Mouse (Mus musculus) left cerebral cortex, postnatal 14 days (tissue): ENCODE results near the gene Szrd1. TPM values are rescaled to one million over a fixed set of nuclear protein-coding genes. Genes with fewer than 3 reads are reported as not detected.
A peak's percentile ranks its signal among the peaks of the same experiment; 100 is the strongest.

Source experiments
- DNase-seq, 2 experiments: peaks; one replicate each; pipeline ENCODE4 v3.0.0; 2021 to 2022; ENCODE audit warnings: low spot score in 2 of 2, mixed read lengths in 1 of 2
- intact Hi-C: fragments of 180-260 bp; cut with DNase I; formaldehyde crosslinking; loops from one replicate; pipeline ENCODE4 v1.15.1; 2025
- total RNA-seq, 2 experiments: library from RNA; stranded (reverse); gene quantifications; 2 replicates each; pipeline ENCODE4 v1.2.3; 2021

The Szrd1 gene
- total RNA-seq, 2 experiments from 2014 or later = 43.8 to 48.6 TPM

- intact Hi-C loops = loop anchor here (5.0 kb wide), 1 partner anchor 39 kb away; no protein-coding TSS in a partner anchor
- DNase-seq = peak; percentile 95 to 96
These were observed 61.7 kb downstream of the Szrd1 start, which contains the start of gene Necap2 for GRCm38 (mm10) chr4:141077681-141078509. TSS of gene Necap2 (minus strand) at chr4:141078357.

GRCm38 (mm10) chr4:141076761-141077506 is 62.6 kb downstream of the Szrd1 start:
- intact Hi-C loops = loop anchor here (5.0 kb wide), 1 partner anchor 40 kb away; no protein-coding TSS in a partner anchor
- DNase-seq = no peak

- DNase-seq = no peak
- intact Hi-C loops = no loop called here
These were observed 65.5 kb downstream of the Szrd1 start for GRCm38 (mm10) chr4:141074109-141074508.

- DNase-seq = peak; percentile 75 to 85
- intact Hi-C loops = no loop called here
These were observed 65.9 kb downstream of the Szrd1 start for GRCm38 (mm10) chr4:141073661-141074060.

GRCm38 (mm10) chr4:141072502-141072901 is 67.1 kb downstream of the Szrd1 start:
- DNase-seq = no peak
- intact Hi-C loops = no loop called here

GRCm38 (mm10) chr4:141069731-141070130 is 69.8 kb downstream of the Szrd1 start:
- DNase-seq = peak; percentile 66 to 68
- intact Hi-C loops = no loop called here

GRCm38 (mm10) chr4:141068655-141069054 is 70.9 kb downstream of the Szrd1 start:
- intact Hi-C loops = no loop called here
- no peak for DNase-seq

GRCm38 (mm10) chr4:141067516-141068046 is 72.0 kb downstream of the Szrd1 start:
- intact Hi-C loops = no loop called here
- DNase-seq = no peak

- intact Hi-C loops = no loop called here
These were observed 72.7 kb downstream of the Szrd1 start for GRCm38 (mm10) chr4:141066709-141067515.

GRCm38 (mm10) chr4:141065123-141065522 is 74.5 kb downstream of the Szrd1 start:
- intact Hi-C loops = no loop called here
- peak; percentile 85 to 94 for DNase-seq

More at GRCm38 (mm10) chr4:141066709-141067515, 72.7 kb downstream of the Szrd1 start:
- DNase-seq = no peak

GRCm38 (mm10) chr4:141064104-141064659 is 75.4 kb downstream of the Szrd1 start:
- no peak for DNase-seq
- intact Hi-C loops = no loop called here

Other genes with a start within 250 kb of the Szrd1 start
- gene Padi2, start 233.4 kb downstream of the Szrd1 start, total RNA-seq = 1 to 10 TPM; 5.7 to 8.1 TPM
- 100 to 1,000 TPM; 196 to 202 TPM for gene Sdhb, start 178.6 kb downstream of the Szrd1 start, total RNA-seq
- 100 to 1,000 TPM; 218 TPM for gene Atp13a2, start 152.9 kb downstream of the Szrd1 start, total RNA-seq
- 10 to 100 TPM in 1 of 2 experiments, 1 to 10 TPM in 1; 9.5 to 10.5 TPM for gene Mfap2, start 129.4 kb downstream of the Szrd1 start, total RNA-seq
- gene Crocc, start 79.2 kb downstream of the Szrd1 start, total RNA-seq = 10 to 100 TPM; 51.0 to 52.7 TPM
- 10 to 100 TPM; 45.4 to 50.2 TPM for gene Necap2, start 61.4 kb downstream of the Szrd1 start, total RNA-seq
- gene Spata21, start 51.4 kb downstream of the Szrd1 start, total RNA-seq = under 1 TPM; 0.20 to 0.38 TPM
- gene Fbxo42, start 8.1 kb upstream of the Szrd1 start, total RNA-seq = 10 to 100 TPM; 31.6 to 38.8 TPM
- gene Rsg1, start 74.2 kb upstream of the Szrd1 start, total RNA-seq = 1 to 10 TPM; 2.6 to 3.7 TPM
- gene Arhgef19, start 99.7 kb upstream of the Szrd1 start, total RNA-seq = 10 to 100 TPM in 1 of 2 experiments, 1 to 10 TPM in 1; 9.2 to 10.5 TPM
- gene Epha2, start 161.5 kb upstream of the Szrd1 start, total RNA-seq = 1 to 10 TPM; 2.2 to 2.7 TPM
- gene Fam131c, start 228.4 kb upstream of the Szrd1 start, total RNA-seq = 1 to 10 TPM; 5.4 to 5.5 TPM